ENCODE assay signal across 15 mouse cellular contexts in the genomic region with DNA sequence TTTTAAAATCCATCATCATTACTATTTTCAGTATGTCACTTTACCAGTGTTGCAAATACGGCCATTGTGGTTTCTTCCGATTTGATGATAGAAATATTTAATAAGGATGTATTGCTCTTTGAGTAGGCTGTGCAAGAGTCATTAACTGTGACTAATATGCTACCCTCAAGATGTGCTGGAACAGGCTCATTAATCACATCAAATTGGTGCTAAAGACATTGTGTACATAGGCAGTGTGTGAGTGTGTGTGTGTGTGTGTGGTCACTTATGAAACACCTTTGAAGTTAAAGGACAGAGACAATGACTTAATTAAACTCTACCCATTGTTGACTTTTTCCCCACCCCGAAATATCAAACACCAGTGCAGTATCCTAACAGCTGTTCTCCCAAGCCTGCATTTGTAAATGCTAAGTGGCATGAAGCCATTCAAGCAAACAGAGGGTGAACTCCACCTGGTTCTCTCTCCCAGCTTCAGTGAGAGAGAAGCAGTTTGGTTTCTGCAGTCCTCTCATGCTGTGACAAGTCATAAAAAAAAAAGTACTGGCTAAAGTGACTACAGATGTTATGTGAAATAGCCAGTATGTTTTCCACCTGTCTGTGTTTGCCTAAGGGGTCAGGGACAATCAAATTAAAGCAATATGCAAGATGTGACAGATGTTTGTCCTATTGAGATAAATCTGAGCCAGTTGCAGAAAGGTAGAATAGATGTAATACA.
DNase-seq lines count a peak whose midpoint lies in the region; ATAC-seq lines count a peak whose summit lies in the region.
"Had no signal": no experiment of that assay in that cellular context is flagged by ENCODE, and none has a peak within 500 bp of the region (broad histone marks: within the 10 kb centered on the region; RNA-seq: fewer than 3 reads in every experiment).

No protein-coding gene starts in this region.

- WGBS in kidney, embryonic 15.5 days: 28% methylated on average over 3 of the region's 3 CpGs
- 55% methylated on average over 3 of the region's 3 CpGs for WGBS in hindbrain, embryonic 15.5 days

- peak; percentile 92 for ATAC-seq in kidney, embryonic 15.5 days (replicated peaks; ENCODE audit: low FRiP score)
- 0 out of 2 replicates have a peak, but pooled peaks have one; percentile 51 for ATAC-seq in hindbrain, embryonic 15.5 days (ENCODE audit: low FRiP score, low read depth)
- ATAC-seq: lung, postnatal 0 days had no signal

- no peak for DNase-seq in kidney, postnatal 14 days
- DNase-seq in embryo, embryonic 11 days: peak; percentile 41
- DNase-seq in retina, embryonic 14.5 days (ENCODE audit: low spot score): peak; percentile 41
- no peak for DNase-seq in heart, adult 18-20 months
- no peak for DNase-seq in adrenal gland, adult (ENCODE audit: inconsistent age in 2 of 2, low spot score in 1 of 2)
- DNase-seq: adrenal gland, postnatal 14 days; cerebellum, postnatal 25 days; kidney, adult 11 months; layer of hippocampus, adult 9-11 months; liver, embryonic 13.5 days had no signal

- no peak overlapping the region for H3K4me2 ChIP-seq in kidney, embryonic 15.5 days
- no peak overlapping the region for H3K4me2 ChIP-seq in hindbrain, embryonic 15.5 days
- H3K4me2 ChIP-seq: liver, embryonic 13.5 days had no signal

- H3K9ac ChIP-seq in kidney, embryonic 15.5 days: no peak overlapping the region
- no peak overlapping the region for H3K9ac ChIP-seq in hindbrain, embryonic 15.5 days
- H3K9ac ChIP-seq: liver, embryonic 13.5 days had no signal

- no peaks in the 10 kb centered on the region for H3K36me3 ChIP-seq in kidney, embryonic 15.5 days
- no peaks in the 10 kb centered on the region for H3K36me3 ChIP-seq in hindbrain, embryonic 15.5 days
- H3K36me3 ChIP-seq: liver, embryonic 13.5 days; midbrain, embryonic 10.5 days had no signal

- H3K4me1 ChIP-seq in kidney, embryonic 15.5 days: 0 out of 2 replicates have a peak, but pooled peaks cover 3% of the 10 kb centered on the region
- no peaks in the 10 kb centered on the region for H3K4me1 ChIP-seq in hindbrain, embryonic 15.5 days (replicated peaks)
- H3K4me1 ChIP-seq: liver, embryonic 13.5 days; midbrain, embryonic 10.5 days had no signal

- H3K4me3 ChIP-seq in kidney, embryonic 15.5 days (replicated peaks): no peak overlapping the region
- H3K4me3 ChIP-seq in hindbrain, embryonic 15.5 days: no peak overlapping the region
- H3K4me3 ChIP-seq: liver, embryonic 13.5 days; midbrain, embryonic 10.5 days; myocyte had no signal

- H3K27me3 ChIP-seq in kidney, embryonic 15.5 days: no peaks in the 10 kb centered on the region
- no peaks in the 10 kb centered on the region for H3K27me3 ChIP-seq in hindbrain, embryonic 15.5 days
- H3K27me3 ChIP-seq: liver, embryonic 13.5 days had no signal

- H3K27ac ChIP-seq in kidney, embryonic 15.5 days: no peak overlapping the region
- H3K27ac ChIP-seq in hindbrain, embryonic 15.5 days (replicated peaks): no peak overlapping the region
- H3K27ac ChIP-seq: liver, embryonic 13.5 days; midbrain, embryonic 10.5 days had no signal

- no peaks in the 10 kb centered on the region for H3K9me3 ChIP-seq in kidney, embryonic 15.5 days (replicated peaks)
- no peaks in the 10 kb centered on the region for H3K9me3 ChIP-seq in hindbrain, embryonic 15.5 days
- H3K9me3 ChIP-seq: liver, embryonic 13.5 days; midbrain, embryonic 10.5 days had no signal

Comparison
In these comparisons a context has a peak if more than half of its experiments do, and no peak if none do; other contexts are left out.
1. DNase-seq: peak in embryo, embryonic 11 days (single experiment) and retina, embryonic 14.5 days (single experiment); none in kidney, postnatal 14 days (single experiment), heart, adult 18-20 months (0 of 2) and adrenal gland, adult (0 of 2).